Mouse (Mus musculus): ENCODE data around the gene Ergic1.

- TF ChIP-seq GATA1 (IDR thresholded peaks at IDR 0.05; ENCODE audit: borderline replicate concordance, low read length) = no peak
- no peak for TF ChIP-seq TAL1 (conservative IDR thresholded peaks at IDR 0.05; ENCODE audit: low read depth, low read length)
- TF ChIP-seq CTCF (IDR thresholded peaks at IDR 0.05; ENCODE audit: low read depth, low read length) = no peak
- no peak for TF ChIP-seq POLR2AphosphoS5 (IDR thresholded peaks at IDR 0.05; ENCODE audit: insufficient replicate concordance, low read depth, low read length)
Observed at GRCm38 (mm10) chr17:26603311-26603710, 42.0 kb downstream of the Ergic1 start.
